Mouse (Mus musculus) neural tube, embryonic 11.5 days (tissue): ENCODE results near the gene Tsga8. TPM values are rescaled to one million over a fixed set of nuclear protein-coding genes. Genes with fewer than 3 reads are reported as not detected.

Experiments used
- ATAC-seq: fragments of 200-750 bp; cut with Nextera tagmentation; 2 replicates; pipeline ENCODE4 v1.8.0; 2017; ENCODE audit warnings: moderate number of reproducible peaks, mild to moderate bottlenecking, moderate TSS enrichment, moderate library complexity; ENCODE audit not compliant: insufficient read depth, low FRiP score, low TSS enrichment
- DNase-seq: peaks from one replicate; pipeline ENCODE4 v3.0.0-alpha.2; 2015; ENCODE audit warnings: low spot score
- H3K27ac ChIP-seq: fragments of 300-500 bp; sonication (generic); 2 replicates; pipeline ENCODE4 v1.5.1; 2014; ENCODE audit warnings: low read depth, mild to moderate bottlenecking, low read length
- H3K27me3 ChIP-seq: fragments of 300-500 bp; sonication (generic); 2 replicates; pipeline ENCODE4 v1.6.1; 2014; ENCODE audit warnings: mild to moderate bottlenecking, low read length, mixed read lengths; ENCODE audit not compliant: control insufficient read depth, insufficient read depth
- H3K36me3 ChIP-seq: fragments of 300-500 bp; sonication (generic); 2 replicates; pipeline ENCODE4 v1.6.1; 2014; ENCODE audit warnings: mild to moderate bottlenecking, low read length, moderate library complexity, mixed read lengths; ENCODE audit not compliant: control insufficient read depth, insufficient read depth
- H3K4me1 ChIP-seq: fragments of 300-500 bp; sonication (generic); 2 replicates; pipeline ENCODE4 v1.6.1; 2014; ENCODE audit warnings: low read length, mixed read lengths; ENCODE audit not compliant: control insufficient read depth, insufficient read depth
- H3K4me2 ChIP-seq: fragments of 300-500 bp; sonication (generic); 2 replicates; pipeline ENCODE4 v1.6.1; 2014; ENCODE audit warnings: low read depth, mild to moderate bottlenecking, moderate library complexity
- H3K4me3 ChIP-seq: fragments of 300-500 bp; sonication (generic); 2 replicates; pipeline ENCODE4 v1.5.1; 2014; ENCODE audit warnings: low read depth, low read length
- H3K9ac ChIP-seq: fragments of 300-500 bp; sonication (generic); 2 replicates; pipeline ENCODE4 v1.6.1; 2014; ENCODE audit warnings: mild to moderate bottlenecking, low read length
- H3K9me3 ChIP-seq: fragments of 300-500 bp; sonication (generic); 2 replicates; pipeline ENCODE4 v1.6.1; 2016; ENCODE audit warnings: low read length; ENCODE audit not compliant: control insufficient read depth
- whole genome bisulfite sequencing: fragments of 180-500 bp; shearing (Covaris S2); extraction: QIAGEN DNeasy Blood & Tissue Kit; methylation state at CpG from one replicate; pipeline ENCODE4 v1.1.7; 2014; 5-methylcytosine and 5-hydroxymethylcytosine counted together
- polyA plus RNA-seq: library from polyadenylated mRNA; unstranded; fragments of >200 nt; fragmentation: Nextera tagmentation; extraction: Ambion mirVana; gene quantifications from 2 replicates; pipeline ENCODE4 v1.2.1, GENCODE M21; 2014

Gene Tsga8
- polyA plus RNA-seq: not detected in 2 replicates

- Histone ChIP-seq H3K27me3 (no peaks in the 10 kb centered on the region), H3K9ac (no peak within 1 kb of the TSS), H3K9me3 (no peaks in the 10 kb centered on the region), H3K4me2 (no peak within 1 kb of the TSS), H3K27ac (no peak within 1 kb of the TSS), H3K4me1 (no peaks in the 10 kb centered on the region), H3K4me3 (no peak within 1 kb of the TSS), H3K36me3 (no peaks in the 10 kb centered on the region)
- no peak for ATAC-seq
- WGBS: 90% methylated on average over 15 of the region's 15 CpGs
- DNase-seq: no peak
Measured at GRCm38 (mm10) chrX:83487598-83487997, at the start of gene Tsga8. TSS of gene Tsga8 (minus strand) at chrX:83487924.
